ENCODE assay signal across 19 mouse cellular contexts in the genomic region with DNA sequence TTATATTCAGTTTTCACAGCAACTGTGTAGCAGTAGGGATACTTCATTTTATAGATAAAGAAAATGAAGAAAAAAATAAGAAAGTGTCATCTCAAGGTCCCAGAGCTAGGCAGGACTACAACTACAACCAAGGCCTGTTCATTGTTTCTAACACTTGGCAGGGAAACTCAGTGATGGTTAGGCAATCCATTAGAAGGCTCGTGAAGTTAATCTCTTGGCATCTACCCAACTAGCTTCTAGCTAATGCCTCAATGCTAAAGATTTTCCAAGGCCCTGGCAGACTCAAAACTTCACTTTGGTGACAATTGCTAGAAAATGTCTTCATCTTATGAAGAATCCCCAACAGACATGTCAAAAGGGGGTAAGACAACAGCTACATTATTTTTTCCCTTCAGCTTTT.
DNase-seq lines count a peak whose midpoint lies in the region; ATAC-seq and TF ChIP-seq lines count a peak whose summit lies in the region.
"Had no signal": no experiment of that assay in that cellular context is flagged by ENCODE, and none has a peak within 500 bp of the region (broad histone marks: within the 10 kb centered on the region; RNA-seq: fewer than 3 reads in every experiment).

No protein-coding gene starts in this region.

- no peaks in the 10 kb centered on the region for H3K27me3 ChIP-seq in lung, embryonic 14.5 days (ENCODE audit: insufficient read depth, low read length)
- no peaks in the 10 kb centered on the region for H3K27me3 ChIP-seq in MEL (ENCODE audit: control insufficient read depth in 1 of 2, insufficient read depth in 2 of 2, low read length in 2 of 2)
- H3K27me3 ChIP-seq in forebrain, embryonic 16.5 days (replicated peaks; ENCODE audit: control insufficient read depth, insufficient read depth, low read length) = no peaks in the 10 kb centered on the region
- H3K27me3 ChIP-seq: lung, embryonic 15.5 days; megakaryocyte, embryonic 14.5 days had no signal

- ATAC-seq in lung, embryonic 14.5 days (ENCODE audit: insufficient read depth) = no peak
- ATAC-seq in forebrain, embryonic 16.5 days = no peak
- ATAC-seq: activated CD4-positive, CD25-positive, alpha-beta regulatory T cell, adult 4 months; forebrain, postnatal 0 days; midbrain, embryonic 16.5 days had no signal

- 29% methylated on average over 1 of the region's 1 CpGs for WGBS in lung, embryonic 14.5 days
- WGBS in lung, adult 2 months = 16% methylated on average over 1 of the region's 1 CpGs
- 27% methylated on average over 1 of the region's 1 CpGs for WGBS in forebrain, embryonic 16.5 days

- H3K4me1 ChIP-seq in lung, embryonic 14.5 days (ENCODE audit: insufficient read depth) = no peaks in the 10 kb centered on the region
- H3K4me1 ChIP-seq in lung, adult 2 months (ENCODE audit: control insufficient read depth, insufficient read depth, low read length) = peaks cover 2% of the 10 kb centered on the region
- peaks cover 0 to 7% of the 10 kb centered on the region in 2 experiments; a peak in 2 of 4 replicates for H3K4me1 ChIP-seq in MEL (ENCODE audit: control insufficient read depth in 1 of 2, insufficient read depth in 2 of 2, low read length in 2 of 2)
- H3K4me1 ChIP-seq in forebrain, embryonic 16.5 days (replicated peaks; ENCODE audit: control insufficient read depth, insufficient read depth, low read length) = peaks cover 8% of the 10 kb centered on the region

- no peaks in the 10 kb centered on the region for H3K9me3 ChIP-seq in lung, embryonic 14.5 days (ENCODE audit: low read depth, low read length)
- no peaks in the 10 kb centered on the region for H3K9me3 ChIP-seq in MEL (replicated peaks; ENCODE audit: insufficient read depth, low read length)
- no peaks in the 10 kb centered on the region for H3K9me3 ChIP-seq in forebrain, embryonic 16.5 days (ENCODE audit: control insufficient read depth, low read length)
- H3K9me3 ChIP-seq: lung, embryonic 15.5 days; megakaryocyte, embryonic 14.5 days had no signal

- no peak overlapping the region for H3K4me3 ChIP-seq in lung, embryonic 14.5 days (ENCODE audit: low read depth, low read length)
- H3K4me3 ChIP-seq in lung, adult 2 months (replicated peaks; ENCODE audit: extremely low read depth, low read depth, low read length) = no peak overlapping the region
- no peak overlapping the region for H3K4me3 ChIP-seq in MEL (ENCODE audit: control insufficient read depth in 1 of 2, insufficient read depth in 1 of 2, low read depth in 2 of 2, low read length in 2 of 2)
- no peak overlapping the region for H3K4me3 ChIP-seq in forebrain, embryonic 16.5 days (replicated peaks; ENCODE audit: low read length)
- H3K4me3 ChIP-seq: erythroblast, embryonic 14.5 days; lung, embryonic 15.5 days; megakaryocyte, embryonic 14.5 days had no signal

- TF ChIP-seq CTCF in lung, embryonic 14.5 days (IDR thresholded peaks at IDR 0.05; ENCODE audit: low read depth) = no peak
- TF ChIP-seq CTCF in lung, adult 2 months (IDR thresholded peaks at IDR 0.05; ENCODE audit: insufficient read depth, low read length) = no peak
- no peak for TF ChIP-seq CTCF in MEL (IDR thresholded peaks at IDR 0.05 in 2 of 3, conservative IDR thresholded peaks at IDR 0.05 in 1 of 3; ENCODE audit: control insufficient read depth in 1 of 3, insufficient read depth in 1 of 3, low read depth in 2 of 3, low read length in 3 of 3, poor library complexity in 1 of 3, severe bottlenecking in 1 of 3)

- no peaks in the 10 kb centered on the region for H3K36me3 ChIP-seq in lung, embryonic 14.5 days (ENCODE audit: insufficient read depth)
- peaks cover 5 to 11% of the 10 kb centered on the region in 2 experiments; a peak in 3 of 4 replicates for H3K36me3 ChIP-seq in MEL (ENCODE audit: control insufficient read depth in 1 of 2, insufficient read depth in 2 of 2, low read length in 2 of 2)
- H3K36me3 ChIP-seq in forebrain, embryonic 16.5 days (ENCODE audit: control insufficient read depth, insufficient read depth) = no peaks in the 10 kb centered on the region
- H3K36me3 ChIP-seq: lung, embryonic 15.5 days had no signal

- no peak for TF ChIP-seq RAD21 in MEL (IDR thresholded peaks at IDR 0.05; ENCODE audit: low read depth, low read length)

- peak; percentile 40 for DNase-seq in heart, adult 18-20 months
- DNase-seq in heart, adult 8-10 months (ENCODE audit: low spot score) = no peak
- peak; percentile 61 for DNase-seq in lung, embryonic 14.5 days
- no peak for DNase-seq in lung, adult 2 months
- peak; percentile 22 for DNase-seq in MEL (ENCODE audit: low read depth, low spot score)
- DNase-seq in fat pad, adult 2 months (ENCODE audit: extremely low read depth, low read depth, low spot score) = peak; percentile 90
- DNase-seq: cerebellum, adult 8-10 months; forebrain, postnatal 0 days; kidney, adult 11 months; liver; right cerebral cortex, postnatal 25 days; thymus, postnatal 4 days had no signal

- no peak overlapping the region for H3K27ac ChIP-seq in lung, embryonic 14.5 days (ENCODE audit: low read depth)
- H3K27ac ChIP-seq in MEL (ENCODE audit: control insufficient read depth, low read depth, low read length) = no peak overlapping the region
- no peak overlapping the region for H3K27ac ChIP-seq in forebrain, embryonic 16.5 days (ENCODE audit: low read length)
- H3K27ac ChIP-seq: kidney, postnatal 0 days; lung, embryonic 15.5 days had no signal

- no peak overlapping the region for H3K9ac ChIP-seq in lung, embryonic 14.5 days
- no peak overlapping the region for H3K9ac ChIP-seq in MEL (ENCODE audit: control insufficient read depth, low read depth, low read length, poor library complexity, severe bottlenecking)
- no peak overlapping the region for H3K9ac ChIP-seq in forebrain, embryonic 16.5 days (replicated peaks; ENCODE audit: low read depth, low read length)
- H3K9ac ChIP-seq: forebrain, postnatal 0 days; lung, embryonic 15.5 days had no signal

- no peak for TF ChIP-seq POLR2A in lung, adult 2 months (IDR thresholded peaks at IDR 0.05; ENCODE audit: borderline replicate concordance, extremely low read depth, low read depth, low read length)
- TF ChIP-seq POLR2A in MEL (IDR thresholded peaks at IDR 0.05; ENCODE audit: control insufficient read depth in 1 of 2, insufficient read depth in 1 of 2, low read depth in 1 of 2, low read length in 2 of 2, poor library complexity in 1 of 2) = no peak

- H3K79me2 ChIP-seq in MEL (ENCODE audit: control insufficient read depth, insufficient read depth, low read length, poor library complexity) = no peaks in the 10 kb centered on the region

- no peak for TF ChIP-seq EP300 in MEL (IDR thresholded peaks at IDR 0.05; ENCODE audit: low read depth in 1 of 2, low read length in 2 of 2)

- no peak overlapping the region for H3K4me2 ChIP-seq in lung, embryonic 14.5 days
- H3K4me2 ChIP-seq in forebrain, embryonic 16.5 days (ENCODE audit: low read length) = no peak overlapping the region
- H3K4me2 ChIP-seq: lung, embryonic 15.5 days had no signal

TF ChIP-seq in MEL, 35 proteins besides CTCF, POLR2A, EP300 and RAD21:
- TF ChIP-seq KAT2A (conservative IDR thresholded peaks at IDR 0.05; ENCODE audit: low read depth, low read length) = no peak
- no peak for TF ChIP-seq SMC3 (IDR thresholded peaks at IDR 0.05; ENCODE audit: low read depth, low read length)
- TF ChIP-seq ETS1 (IDR thresholded peaks at IDR 0.05; ENCODE audit: low read depth, low read length) = no peak
- TF ChIP-seq POLR2AphosphoS5 (IDR thresholded peaks at IDR 0.05; ENCODE audit: borderline replicate concordance, low read depth, low read length) = no peak
- no peak for TF ChIP-seq SIN3A (IDR thresholded peaks at IDR 0.05; ENCODE audit: low read length)
- TF ChIP-seq MAX (IDR thresholded peaks at IDR 0.05; ENCODE audit: low read length) = no peak

Comparison
In these comparisons a context has a peak if more than half of its experiments do, and no peak if none do; other contexts are left out.
1. DNase-seq: peak in heart, adult 18-20 months (2 of 2), lung, embryonic 14.5 days (single experiment), MEL (single experiment) and fat pad, adult 2 months (single experiment); none in heart, adult 8-10 months (single experiment) and lung, adult 2 months (single experiment).